Mouse (Mus musculus) limb, embryonic 10.5 days (tissue): ENCODE measurements around the gene Shld2. TPM values are rescaled to one million over a fixed set of nuclear protein-coding genes. Genes with fewer than 3 reads are reported as not detected.

ENCODE experiments used
- DNase-seq: peaks from one replicate; pipeline ENCODE4 v3.0.0-alpha.2; 2017; ENCODE audit warnings: low spot score
- H3K27ac ChIP-seq: fragments of 300-500 bp; sonication (generic); 2 replicates; pipeline ENCODE4 v1.5.1; 2016; ENCODE audit warnings: mild to moderate bottlenecking
- H3K27me3 ChIP-seq: fragments of 300-500 bp; sonication (generic); 2 replicates; pipeline ENCODE4 v1.6.1; 2016; ENCODE audit warnings: low read depth, mild to moderate bottlenecking; ENCODE audit not compliant: poor library complexity, severe bottlenecking
- H3K36me3 ChIP-seq: fragments of 300-500 bp; sonication (generic); 2 replicates; pipeline ENCODE4 v1.6.1; 2016; ENCODE audit warnings: mild to moderate bottlenecking, moderate library complexity
- H3K4me1 ChIP-seq: fragments of 300-500 bp; sonication (generic); 2 replicates; pipeline ENCODE4 v1.6.1; 2016
- H3K4me3 ChIP-seq: fragments of 300-500 bp; sonication (generic); 2 replicates; pipeline ENCODE4 v1.5.1; 2016; ENCODE audit warnings: mild to moderate bottlenecking, moderate library complexity
- H3K9me3 ChIP-seq: fragments of 300-500 bp; sonication (generic); replicated peaks from 2 replicates; pipeline ENCODE4 v1.6.1; 2016; ENCODE audit warnings: mild to moderate bottlenecking
- WGBS: fragments of 180-500 bp; shearing (Covaris S2); methylation state at CpG from one replicate; pipeline ENCODE4 v1.1.7; 2016; 5-methylcytosine and 5-hydroxymethylcytosine counted together
- polyA plus RNA-seq: library from polyadenylated mRNA; unstranded; fragments of >200 nt; fragmentation: Nextera tagmentation; extraction: Ambion mirVana; gene quantifications from 2 replicates; pipeline ENCODE4 v1.2.1, GENCODE M21; 2016

Gene Shld2
- polyA plus RNA-seq, 1 experiment from 2014 or later: 9.6 TPM

- Histone ChIP-seq H3K27me3 (no peaks in the 10 kb centered on the region), H3K4me1 (no peaks in the 10 kb centered on the region), H3K9me3 (no peaks in the 10 kb centered on the region), H3K36me3 (no peaks in the 10 kb centered on the region), H3K27ac (no peak overlapping the region), H3K4me3 (no peak overlapping the region)
- 62% methylated on average over 6 of the region's 6 CpGs for WGBS
- no peak for DNase-seq
These were observed 57.7 kb downstream of the Shld2 start for GRCm38 (mm10) chr14:34252470-34253145.

GRCm38 (mm10) chr14:34240676-34241075 is 69.6 kb downstream of the Shld2 start:
- 85% methylated on average over 6 of the region's 6 CpGs for WGBS
- Histone ChIP-seq H3K9me3 (no peaks in the 10 kb centered on the region), H3K4me3 (no peak overlapping the region), H3K4me1 (no peaks in the 10 kb centered on the region), H3K27ac (no peak overlapping the region), H3K36me3 (no peaks in the 10 kb centered on the region), H3K27me3 (no peaks in the 10 kb centered on the region)
- DNase-seq: no peak

- no peak for DNase-seq
- Histone ChIP-seq H3K9me3 (no peaks in the 10 kb centered on the region), H3K4me1 (no peaks in the 10 kb centered on the region), H3K27me3 (no peaks in the 10 kb centered on the region), H3K36me3 (no peaks in the 10 kb centered on the region), H3K27ac (no peak overlapping the region), H3K4me3 (no peak overlapping the region)
- WGBS: 89% methylated on average over 10 of the region's 10 CpGs
These were observed 70.0 kb downstream of the Shld2 start for GRCm38 (mm10) chr14:34240263-34240662.

GRCm38 (mm10) chr14:34234630-34235380 is 75.5 kb downstream of the Shld2 start:
- 4% methylated on average over 16 of the region's 16 CpGs for WGBS
- Histone ChIP-seq H3K9me3 (no peaks in the 10 kb centered on the region), H3K4me1 (peaks cover 5% of the 10 kb centered on the region; the same call in 1 of the 2 replicates), H3K4me3 (peak overlapping the region; percentile 45), H3K36me3 (no peaks in the 10 kb centered on the region), H3K27ac (no peak overlapping the region), H3K27me3 (no peaks in the 10 kb centered on the region)
- DNase-seq: peak; percentile 77

- H3K9me3 ChIP-seq: no peaks in the 10 kb centered on the region
- no peak overlapping the region for H3K27ac ChIP-seq
- no peak for DNase-seq
- H3K36me3 ChIP-seq: no peaks in the 10 kb centered on the region
- peaks cover 5% of the 10 kb centered on the region; the same call in 1 of the 2 replicates for H3K4me1 ChIP-seq
- 73% methylated on average over 4 of the region's 4 CpGs for WGBS
- H3K27me3 ChIP-seq: no peaks in the 10 kb centered on the region
- H3K4me3 ChIP-seq: no peak overlapping the region
These were observed 76.4 kb downstream of the Shld2 start for GRCm38 (mm10) chr14:34233846-34234245.

GRCm38 (mm10) chr14:34232866-34233680 is 77.2 kb downstream of the Shld2 start:
- Histone ChIP-seq H3K4me3 (no peak overlapping the region), H3K27ac (no peak overlapping the region), H3K4me1 (peaks cover 5% of the 10 kb centered on the region; the same call in 1 of the 2 replicates), H3K27me3 (no peaks in the 10 kb centered on the region), H3K9me3 (no peaks in the 10 kb centered on the region), H3K36me3 (no peaks in the 10 kb centered on the region)
- no peak for DNase-seq
- 87% methylated on average over 9 of the region's 9 CpGs for WGBS

GRCm38 (mm10) chr14:34232340-34232739 is 78.0 kb downstream of the Shld2 start:
- Histone ChIP-seq H3K27me3 (no peaks in the 10 kb centered on the region), H3K4me3 (no peak overlapping the region), H3K27ac (no peak overlapping the region), H3K4me1 (peaks cover 5% of the 10 kb centered on the region; the same call in 1 of the 2 replicates), H3K9me3 (no peaks in the 10 kb centered on the region), H3K36me3 (no peaks in the 10 kb centered on the region)
- no peak for DNase-seq
- 71% methylated on average over 7 of the region's 7 CpGs for WGBS

GRCm38 (mm10) chr14:34228830-34229506 is 81.3 kb downstream of the Shld2 start:
- 92% methylated on average over 10 of the region's 10 CpGs for WGBS
- no peak overlapping the region for H3K27ac ChIP-seq
- no peaks in the 10 kb centered on the region for H3K9me3 ChIP-seq
- no peak overlapping the region for H3K4me3 ChIP-seq
- H3K36me3 ChIP-seq: no peaks in the 10 kb centered on the region
- no peaks in the 10 kb centered on the region for H3K27me3 ChIP-seq
- DNase-seq: no peak
- H3K4me1 ChIP-seq: peaks cover 7% of the 10 kb centered on the region; the same call in 1 of the 2 replicates

- H3K9me3 ChIP-seq: no peaks in the 10 kb centered on the region
- no peak for DNase-seq
- WGBS: 88% methylated on average over 12 of the region's 12 CpGs
- no peaks in the 10 kb centered on the region for H3K36me3 ChIP-seq
- H3K4me1 ChIP-seq: peaks cover 7% of the 10 kb centered on the region; the same call in 1 of the 2 replicates
- no peaks in the 10 kb centered on the region for H3K27me3 ChIP-seq
- H3K27ac ChIP-seq: no peak overlapping the region
- no peak overlapping the region for H3K4me3 ChIP-seq
These were observed 82.3 kb downstream of the Shld2 start for GRCm38 (mm10) chr14:34227981-34228380.

GRCm38 (mm10) chr14:34226566-34226965 is 83.7 kb downstream of the Shld2 start:
- no peak overlapping the region for H3K4me3 ChIP-seq
- peaks cover 7% of the 10 kb centered on the region; the same call in 1 of the 2 replicates for H3K4me1 ChIP-seq
- H3K9me3 ChIP-seq: no peaks in the 10 kb centered on the region
- no peak for DNase-seq
- no peaks in the 10 kb centered on the region for H3K36me3 ChIP-seq
- 85% methylated on average over 4 of the region's 4 CpGs for WGBS
- H3K27me3 ChIP-seq: peaks cover 10% of the 10 kb centered on the region
- peak overlapping the region; percentile 30; the same call in 1 of the 2 replicates for H3K27ac ChIP-seq

- Histone ChIP-seq H3K4me1 (peaks cover 7% of the 10 kb centered on the region; the same call in 1 of the 2 replicates), H3K4me3 (no peak overlapping the region), H3K27me3 (peaks cover 16% of the 10 kb centered on the region), H3K9me3 (no peaks in the 10 kb centered on the region), H3K27ac (0 out of 2 replicates have a peak overlapping the region, but pooled peaks have one; percentile 30), H3K36me3 (no peaks in the 10 kb centered on the region)
- DNase-seq: no peak
- WGBS: 88% methylated on average over 9 of the region's 9 CpGs
These were observed 84.3 kb downstream of the Shld2 start for GRCm38 (mm10) chr14:34225986-34226385.

- Histone ChIP-seq H3K9me3 (no peaks in the 10 kb centered on the region), H3K4me1 (peaks cover 13% of the 10 kb centered on the region), H3K36me3 (no peaks in the 10 kb centered on the region), H3K27ac (no peak overlapping the region), H3K27me3 (peaks cover 41% of the 10 kb centered on the region), H3K4me3 (no peak overlapping the region)
- no peak for DNase-seq
- 71% methylated on average over 5 of the region's 5 CpGs for WGBS
These were observed 86.9 kb downstream of the Shld2 start for GRCm38 (mm10) chr14:34223362-34223898.
